In genomic region chr4:126512308-126513066, GRCm38 (mm10) we compare ENCODE assay signal across 23 mouse cellular contexts.
"Had no signal": no experiment of that assay in that cellular context is flagged by ENCODE, and none has a peak within 500 bp of the region (broad histone marks: within the 10 kb centered on the region; RNA-seq: fewer than 3 reads in every experiment).

No protein-coding gene starts in this region.

- H3K4me1 ChIP-seq: intestine, embryonic 15.5 days; kidney, embryonic 15.5 days; limb, embryonic 10.5 days; limb, embryonic 13.5 days; liver, embryonic 15.5 days; midbrain, embryonic 12.5 days; neural tube, embryonic 13.5 days had no signal

- H3K36me3 ChIP-seq: intestine, embryonic 15.5 days; limb, embryonic 10.5 days; liver, embryonic 12.5 days; liver, embryonic 15.5 days had no signal

- H3K27ac ChIP-seq: intestine, embryonic 15.5 days; kidney, embryonic 15.5 days; left cerebral cortex, adult 2 months; limb, embryonic 10.5 days; limb, embryonic 13.5 days; liver, embryonic 12.5 days; liver, embryonic 15.5 days; macrophage; midbrain, embryonic 12.5 days; neural tube, embryonic 13.5 days had no signal

- H3K4me2 ChIP-seq: intestine, embryonic 15.5 days; kidney, embryonic 15.5 days; limb, embryonic 13.5 days; liver, embryonic 12.5 days; liver, embryonic 15.5 days; midbrain, embryonic 12.5 days; neural tube, embryonic 13.5 days had no signal

- H3K9me3 ChIP-seq: intestine, embryonic 15.5 days; kidney, embryonic 15.5 days; limb, embryonic 10.5 days; limb, embryonic 13.5 days; liver, embryonic 12.5 days; liver, embryonic 15.5 days; midbrain, embryonic 12.5 days; neural tube, embryonic 13.5 days had no signal

- H3K9ac ChIP-seq: intestine, embryonic 15.5 days; kidney, embryonic 15.5 days; limb, embryonic 13.5 days; liver, embryonic 12.5 days; liver, embryonic 15.5 days; midbrain, embryonic 12.5 days; neural tube, embryonic 13.5 days had no signal

- H3K4me3 ChIP-seq: intestine, embryonic 15.5 days; kidney, embryonic 15.5 days; left cerebral cortex, adult 2 months; limb, embryonic 10.5 days; limb, embryonic 13.5 days; liver, embryonic 12.5 days; liver, embryonic 15.5 days; midbrain, embryonic 12.5 days; myocyte; neural tube, embryonic 13.5 days had no signal

- ATAC-seq: intestine, embryonic 15.5 days; liver, embryonic 12.5 days; midbrain, embryonic 16.5 days had no signal

- DNase-seq: kidney, adult 11 months; kidney, adult 8-10 months; kidney, postnatal 10 days; kidney, postnatal 36 days; layer of hippocampus, postnatal 36 days; liver; retina, postnatal 1 day; right cerebral cortex, postnatal 25 days; spleen, adult 18-20 months; thymus, adult 18-20 months; thymus, postnatal 36 days had no signal

- H3K27me3 ChIP-seq: intestine, embryonic 15.5 days; kidney, embryonic 15.5 days; limb, embryonic 13.5 days; liver, embryonic 12.5 days; liver, embryonic 15.5 days; midbrain, embryonic 12.5 days; neural tube, embryonic 13.5 days had no signal
